Mouse (Mus musculus): ENCODE results near the gene Col8a2. TPM values are rescaled to one million over a fixed set of nuclear protein-coding genes. Genes with fewer than 3 reads are reported as not detected.

Col8a2 gene
- polyA plus RNA-seq, 1 experiment from 2014 or later: 9.9 TPM

- no peaks in the 10 kb centered on the region for H3K9me3 ChIP-seq (ENCODE audit: control insufficient read depth, low read length)
- no peaks in the 10 kb centered on the region; the same call in 1 of the 2 replicates for H3K36me3 ChIP-seq (replicated peaks; ENCODE audit: control insufficient read depth, insufficient read depth)
- H3K9ac ChIP-seq: no peak overlapping the region
- DNase-seq (ENCODE audit: low spot score) (no peak), ATAC-seq (ENCODE audit: low FRiP score) (no peak)
- H3K4me1 ChIP-seq (replicated peaks; ENCODE audit: control insufficient read depth, insufficient read depth, low read length): no peaks in the 10 kb centered on the region
- H3K4me2 ChIP-seq (replicated peaks): no peak overlapping the region
- no peak overlapping the region for H3K27ac ChIP-seq
- no peak overlapping the region for H3K4me3 ChIP-seq (replicated peaks; ENCODE audit: low read length)
- 56% methylated on average over 3 of the region's 3 CpGs for WGBS
- no peaks in the 10 kb centered on the region for H3K27me3 ChIP-seq (ENCODE audit: control insufficient read depth, insufficient read depth, low read length)
Observed at GRCm38 (mm10) chr4:126332358-126332757, 45.8 kb downstream of the Col8a2 start.

- H3K4me3 ChIP-seq (replicated peaks; ENCODE audit: low read length): no peak overlapping the region
- no peak overlapping the region for H3K4me2 ChIP-seq (replicated peaks)
- DNase-seq (ENCODE audit: low spot score): no peak
- 53% methylated on average over 4 of the region's 4 CpGs for WGBS
- H3K9me3 ChIP-seq (ENCODE audit: control insufficient read depth, low read length): no peaks in the 10 kb centered on the region
- ATAC-seq (ENCODE audit: low FRiP score): no peak
- H3K9ac ChIP-seq: no peak overlapping the region
- H3K27me3 ChIP-seq (ENCODE audit: control insufficient read depth, insufficient read depth, low read length): no peaks in the 10 kb centered on the region
- no peak overlapping the region for H3K27ac ChIP-seq
- H3K36me3 ChIP-seq (replicated peaks; ENCODE audit: control insufficient read depth, insufficient read depth): peaks cover 13% of the 10 kb centered on the region
- no peaks in the 10 kb centered on the region for H3K4me1 ChIP-seq (replicated peaks; ENCODE audit: control insufficient read depth, insufficient read depth, low read length)
Observed at GRCm38 (mm10) chr4:126339461-126339860, 52.9 kb downstream of the Col8a2 start.

GRCm38 (mm10) chr4:126343451-126343850, 56.9 kb downstream of the Col8a2 start:
- no peaks in the 10 kb centered on the region for H3K4me1 ChIP-seq (replicated peaks; ENCODE audit: control insufficient read depth, insufficient read depth, low read length)
- H3K4me3 ChIP-seq (replicated peaks; ENCODE audit: low read length): no peak overlapping the region
- no peaks in the 10 kb centered on the region for H3K27me3 ChIP-seq (ENCODE audit: control insufficient read depth, insufficient read depth, low read length)
- ATAC-seq (ENCODE audit: low FRiP score) (no peak), DNase-seq (ENCODE audit: low spot score) (no peak)
- H3K36me3 ChIP-seq (replicated peaks; ENCODE audit: control insufficient read depth, insufficient read depth): peaks cover 49% of the 10 kb centered on the region
- H3K9me3 ChIP-seq (ENCODE audit: control insufficient read depth, low read length): no peaks in the 10 kb centered on the region
- H3K4me2 ChIP-seq (replicated peaks): no peak overlapping the region
- no peak overlapping the region for H3K9ac ChIP-seq
- H3K27ac ChIP-seq: no peak overlapping the region
- 81% methylated on average over 4 of the region's 4 CpGs for WGBS

- WGBS: 96% methylated on average over 1 of the region's 1 CpGs
- H3K4me3 ChIP-seq (replicated peaks; ENCODE audit: low read length): no peak overlapping the region
Observed at GRCm38 (mm10) chr4:126360069-126360468, 73.5 kb downstream of the Col8a2 start.

More at GRCm38 (mm10) chr4:126360069-126360468, 73.5 kb downstream of the Col8a2 start:
- ATAC-seq (ENCODE audit: low FRiP score) (no peak), DNase-seq (ENCODE audit: low spot score) (no peak)
- peaks cover 67% of the 10 kb centered on the region for H3K36me3 ChIP-seq (replicated peaks; ENCODE audit: control insufficient read depth, insufficient read depth)
- no peaks in the 10 kb centered on the region for H3K4me1 ChIP-seq (replicated peaks; ENCODE audit: control insufficient read depth, insufficient read depth, low read length)
- H3K9ac ChIP-seq: no peak overlapping the region
- H3K9me3 ChIP-seq (ENCODE audit: control insufficient read depth, low read length): no peaks in the 10 kb centered on the region
- H3K27me3 ChIP-seq (ENCODE audit: control insufficient read depth, insufficient read depth, low read length): no peaks in the 10 kb centered on the region
- H3K4me2 ChIP-seq (replicated peaks): no peak overlapping the region
- H3K27ac ChIP-seq: no peak overlapping the region

Other genes with a start within 250 kb of the Col8a2 start
- 121 and 124 TPM in 2 replicates for gene Mrps15, start 239.9 kb upstream of the Col8a2 start, polyA plus RNA-seq (2014; fragmentation: Nextera tagmentation; extraction: Ambion mirVana)
- 39.5 and 40.7 TPM in 2 replicates for gene Oscp1, start 228.2 kb upstream of the Col8a2 start, polyA plus RNA-seq (2014; fragmentation: Nextera tagmentation; extraction: Ambion mirVana)
- 49.1 and 51.2 TPM in 2 replicates for gene Lsm10, start 190.2 kb upstream of the Col8a2 start, polyA plus RNA-seq (2014; fragmentation: Nextera tagmentation; extraction: Ambion mirVana)
- 24.2 and 25.2 TPM in 2 replicates for gene Stk40, start 182.8 kb upstream of the Col8a2 start, polyA plus RNA-seq (2014; fragmentation: Nextera tagmentation; extraction: Ambion mirVana)
- 13.5 and 19.2 TPM in 2 replicates for gene Eva1b, start 139.0 kb upstream of the Col8a2 start, polyA plus RNA-seq (2014; fragmentation: Nextera tagmentation; extraction: Ambion mirVana)
- gene Sh3d21, start 123.3 kb upstream of the Col8a2 start, polyA plus RNA-seq (2014; fragmentation: Nextera tagmentation; extraction: Ambion mirVana): 1.1 TPM in 2 replicates
- 127 and 139 TPM in 2 replicates for gene Thrap3, start 84.0 kb upstream of the Col8a2 start, polyA plus RNA-seq (2014; fragmentation: Nextera tagmentation; extraction: Ambion mirVana)
- 84.2 and 90.0 TPM in 2 replicates for gene Map7d1, start 30.4 kb upstream of the Col8a2 start, polyA plus RNA-seq (2014; fragmentation: Nextera tagmentation; extraction: Ambion mirVana)
- gene Trappc3, start 24.5 kb upstream of the Col8a2 start, polyA plus RNA-seq (2014; fragmentation: Nextera tagmentation; extraction: Ambion mirVana): 40.7 and 45.9 TPM in 2 replicates
- 56.4 and 57.9 TPM in 2 replicates for gene Adprhl2, start 34.9 kb downstream of the Col8a2 start, polyA plus RNA-seq (2014; fragmentation: Nextera tagmentation; extraction: Ambion mirVana)
- 7.2 and 8.2 TPM in 2 replicates for gene Tekt2, start 38.9 kb downstream of the Col8a2 start, polyA plus RNA-seq (2014; fragmentation: Nextera tagmentation; extraction: Ambion mirVana)
- 14.3 and 19.7 TPM in 2 replicates for gene Ago3, start 142.8 kb downstream of the Col8a2 start, polyA plus RNA-seq (2014; fragmentation: Nextera tagmentation; extraction: Ambion mirVana)
- 14.3 and 15.0 TPM in 2 replicates for gene Ago1, start 181.8 kb downstream of the Col8a2 start, polyA plus RNA-seq (2014; fragmentation: Nextera tagmentation; extraction: Ambion mirVana)
- gene Ago4, start 246.7 kb downstream of the Col8a2 start, polyA plus RNA-seq (2014; fragmentation: Nextera tagmentation; extraction: Ambion mirVana): 8.8 and 9.8 TPM in 2 replicates

Data from hindbrain, embryonic 14.5 days (tissue).